Mouse (Mus musculus): ENCODE measurements around the gene Tmie. TPM values are rescaled to one million over a fixed set of nuclear protein-coding genes. Genes with fewer than 3 reads are reported as not detected.
A peak's percentile ranks its signal among the peaks of the same experiment; 100 is the strongest.

Tmie gene
- total and polyA plus RNA-seq, 3 experiments: not detected

- H3K9me3 ChIP-seq (replicated peaks; ENCODE audit: low read length): no peaks in the 10 kb centered on the region
- no peak for DNase-seq (ENCODE audit: extremely low read depth)
- no peaks in the 10 kb centered on the region for H3K79me2 ChIP-seq (replicated peaks; ENCODE audit: control insufficient read depth, extremely low read depth, insufficient read depth, poor library complexity, severe bottlenecking)
- no peak within 1 kb of the TSS for H3K9ac ChIP-seq (ENCODE audit: insufficient read depth, low read depth)
- dilution Hi-C loops (cut with MboI; ENCODE audit: extremely low pct_ligation_motif_present, extremely low pct_unique_long_range_greater_than_20kb, low sequenced_read_pairs): no loop called here
- no peak within 1 kb of the TSS for H3K27ac ChIP-seq (ENCODE audit: insufficient read depth, low read depth)
- in situ Hi-C loops (cut with MboI; ENCODE audit: low pct_ligation_motif_present, low pct_unique_long_range_greater_than_20kb, low sequenced_read_pairs): loop anchor here (5.0 kb wide), 1 partner anchor 152 kb away; no protein-coding TSS in a partner anchor
- H3K4me3 ChIP-seq (replicated peaks in 1 of 3; ENCODE audit: low read depth in 2 of 3, low read length in 2 of 3, poor library complexity in 1 of 3): peak within 1 kb of the TSS in 1 of 3 experiments; percentile 29
- H3K36me3 ChIP-seq (replicated peaks in 1 of 2; ENCODE audit: control insufficient read depth in 1 of 2, insufficient read depth in 1 of 2, low read length in 1 of 2): no peaks in the 10 kb centered on the region
- H3K4me1 ChIP-seq (ENCODE audit: control insufficient read depth in 1 of 2, insufficient read depth in 2 of 2): no peaks in the 10 kb centered on the region
- H3K4me2 ChIP-seq (ENCODE audit: insufficient read depth, low read depth, poor library complexity, severe bottlenecking): peak within 1 kb of the TSS; percentile 38; the same call in 1 of the 2 replicates
- TF ChIP-seq BHLHE40 (IDR thresholded peaks at IDR 0.05; ENCODE audit: low read depth, low read length) (no peak), USF2 (conservative IDR thresholded peaks at IDR 0.05; ENCODE audit: low read depth, low read length) (no peak), MAFK (IDR thresholded peaks at IDR 0.05; ENCODE audit: insufficient replicate concordance, low read length) (no peak), SIN3A (IDR thresholded peaks at IDR 0.05; ENCODE audit: low read length) (no peak), EP300 (IDR thresholded peaks at IDR 0.05; ENCODE audit: low read length) (no peak), NRF1 (IDR thresholded peaks at IDR 0.05; ENCODE audit: low read depth, low read length) (no peak), CHD2 (IDR thresholded peaks at IDR 0.05; ENCODE audit: low read length) (no peak), TBP (conservative IDR thresholded peaks at IDR 0.05; ENCODE audit: low read depth, low read length) (no peak), RAD21 (IDR thresholded peaks at IDR 0.05; ENCODE audit: low read depth, low read length) (no peak), MYC (IDR thresholded peaks at IDR 0.05; ENCODE audit: low read depth, low read length) (no peak), PAX5 (IDR thresholded peaks at IDR 0.05; ENCODE audit: low read length) (no peak), GABPA (IDR thresholded peaks at IDR 0.05; ENCODE audit: insufficient replicate concordance, low read depth, low read length) (no peak), UBTF (IDR thresholded peaks at IDR 0.05; ENCODE audit: low read depth, low read length) (no peak), JUN (IDR thresholded peaks at IDR 0.05; ENCODE audit: insufficient read depth, low read depth, low read length) (no peak), CTCF (conservative IDR thresholded peaks at IDR 0.05 in 1 of 2, IDR thresholded peaks at IDR 0.05 in 1 of 2; ENCODE audit: low read depth in 2 of 2, low read length in 2 of 2) (no peak), ELF1 (IDR thresholded peaks at IDR 0.05; ENCODE audit: low read depth, low read length) (no peak), ZC3H11A (IDR thresholded peaks at IDR 0.05; ENCODE audit: low read depth, low read length) (no peak), ZMIZ1 (IDR thresholded peaks at IDR 0.05; ENCODE audit: low read depth, low read length) (no peak), MEF2A (IDR thresholded peaks at IDR 0.05; ENCODE audit: borderline replicate concordance, low read depth, low read length) (no peak)
- peaks cover 28% of the 10 kb centered on the region for H3K27me3 ChIP-seq (replicated peaks)
These were observed 557 bp downstream of the Tmie start, which contains the start of gene Als2cl for GRCm38 (mm10) chr9:110879191-110879920. Gene Als2cl, plus strand, starts transcription at chr9:110879870.

GRCm38 (mm10) chr9:110877888-110878287 lies 2.0 kb downstream of the Tmie start:
- DNase-seq (ENCODE audit: extremely low read depth): no peak
- Histone ChIP-seq H3K9ac (ENCODE audit: insufficient read depth, low read depth) (no peak overlapping the region), H3K79me2 (replicated peaks; ENCODE audit: control insufficient read depth, extremely low read depth, insufficient read depth, poor library complexity, severe bottlenecking) (no peaks in the 10 kb centered on the region), H3K27ac (ENCODE audit: insufficient read depth, low read depth) (no peak overlapping the region), H3K4me3 (replicated peaks in 1 of 3; ENCODE audit: low read depth in 2 of 3, low read length in 2 of 3, poor library complexity in 1 of 3) (no peak overlapping the region), H3K9me3 (replicated peaks; ENCODE audit: low read length) (no peaks in the 10 kb centered on the region), H3K4me2 (ENCODE audit: insufficient read depth, low read depth, poor library complexity, severe bottlenecking) (no peak overlapping the region), H3K27me3 (replicated peaks) (peaks cover 28% of the 10 kb centered on the region), H3K4me1 (ENCODE audit: control insufficient read depth in 1 of 2, insufficient read depth in 2 of 2) (no peaks in the 10 kb centered on the region), H3K36me3 (replicated peaks in 1 of 2; ENCODE audit: control insufficient read depth in 1 of 2, insufficient read depth in 1 of 2, low read length in 1 of 2) (no peaks in the 10 kb centered on the region)
- TF ChIP-seq GABPA (IDR thresholded peaks at IDR 0.05; ENCODE audit: insufficient replicate concordance, low read depth, low read length): no peak
- TF ChIP-seq BHLHE40 (IDR thresholded peaks at IDR 0.05; ENCODE audit: low read depth, low read length): no peak
- no peak for TF ChIP-seq IRF4 (IDR thresholded peaks at IDR 0.05; ENCODE audit: low read depth, low read length)
- TF ChIP-seq TBP (conservative IDR thresholded peaks at IDR 0.05; ENCODE audit: low read depth, low read length): no peak
- TF ChIP-seq CTCF (conservative IDR thresholded peaks at IDR 0.05 in 1 of 2, IDR thresholded peaks at IDR 0.05 in 1 of 2; ENCODE audit: low read depth in 2 of 2, low read length in 2 of 2): no peak
- in situ Hi-C loops (cut with MboI; ENCODE audit: low pct_ligation_motif_present, low pct_unique_long_range_greater_than_20kb, low sequenced_read_pairs): loop anchor here (5.0 kb wide), 1 partner anchor 151 kb away; no protein-coding TSS in a partner anchor
- dilution Hi-C loops (cut with MboI; ENCODE audit: extremely low pct_ligation_motif_present, extremely low pct_unique_long_range_greater_than_20kb, low sequenced_read_pairs): no loop called here

Measured in CH12.LX (cell line).